Mouse (Mus musculus) intestine, embryonic 16.5 days (tissue): ENCODE data around the gene Pianp. TPM values are rescaled to one million over a fixed set of nuclear protein-coding genes. Genes with fewer than 3 reads are reported as not detected.

Experiments
- ATAC-seq: fragments of 200-750 bp; cut with Nextera tagmentation; 2 replicates; pipeline ENCODE4 v1.8.0; 2017; ENCODE audit warnings: moderate TSS enrichment, moderate library complexity
- H3K27ac ChIP-seq: fragments of 300-500 bp; sonication (generic); 2 replicates; pipeline ENCODE4 v1.5.1; 2014; ENCODE audit warnings: mild to moderate bottlenecking, low read length
- H3K27me3 ChIP-seq: fragments of 300-500 bp; sonication (generic); replicated peaks from 2 replicates; pipeline ENCODE4 v1.6.1; 2014; ENCODE audit warnings: low read length, control low read depth, mixed read lengths; ENCODE audit not compliant: control insufficient read depth, insufficient read depth
- H3K36me3 ChIP-seq: fragments of 300-500 bp; sonication (generic); 2 replicates; pipeline ENCODE4 v1.6.1; 2014; ENCODE audit warnings: low read length, control low read depth; ENCODE audit not compliant: control insufficient read depth, insufficient read depth
- H3K4me1 ChIP-seq: fragments of 300-500 bp; sonication (generic); 2 replicates; pipeline ENCODE4 v1.6.1; 2014; ENCODE audit warnings: low read length, control low read depth, mixed read lengths; ENCODE audit not compliant: control insufficient read depth, insufficient read depth
- H3K4me2 ChIP-seq: fragments of 300-500 bp; sonication (generic); 2 replicates; pipeline ENCODE4 v1.6.1; 2014; ENCODE audit warnings: low read depth, low read length, control low read depth
- H3K4me3 ChIP-seq: fragments of 300-500 bp; sonication (generic); 2 replicates; pipeline ENCODE4 v1.5.1; 2014; ENCODE audit warnings: mild to moderate bottlenecking, low read length
- H3K9ac ChIP-seq: fragments of 300-500 bp; sonication (generic); 2 replicates; pipeline ENCODE4 v1.6.1; 2014; ENCODE audit warnings: low read depth, low read length
- H3K9me3 ChIP-seq: fragments of 300-500 bp; sonication (generic); 2 replicates; pipeline ENCODE4 v1.6.1; 2016; ENCODE audit warnings: low read length, control low read depth; ENCODE audit not compliant: control insufficient read depth
- WGBS: fragments of 180-500 bp; shearing (Covaris S2); extraction: QIAGEN DNeasy Blood & Tissue Kit; methylation state at CpG from one replicate; pipeline ENCODE4 v1.1.7; 2014; 5-methylcytosine and 5-hydroxymethylcytosine counted together
- polyA plus RNA-seq: library from polyadenylated mRNA; unstranded; fragments of >200 nt; fragmentation: Nextera tagmentation; extraction: Ambion mirVana; gene quantifications from 2 replicates; pipeline ENCODE4 v1.2.1, GENCODE M21; 2015

Gene Pianp
- polyA plus RNA-seq, 1 experiment from 2014 or later: 1.9 TPM

GRCm38 (mm10) chr6:125051237-125051636 is 54.7 kb downstream of the Pianp start:
- no peaks in the 10 kb centered on the region for H3K9me3 ChIP-seq
- no peak overlapping the region for H3K4me2 ChIP-seq
- no peak for ATAC-seq
- peaks cover 11% of the 10 kb centered on the region; the same call in 1 of the 2 replicates for H3K36me3 ChIP-seq
- no peaks in the 10 kb centered on the region for H3K27me3 ChIP-seq
- WGBS: 72% methylated on average over 5 of the region's 5 CpGs
- no peaks in the 10 kb centered on the region for H3K4me1 ChIP-seq
- no peak overlapping the region for H3K9ac ChIP-seq
- no peak overlapping the region for H3K4me3 ChIP-seq
- H3K27ac ChIP-seq: no peak overlapping the region

Other genes with a start within 250 kb of the Pianp start
- gene Gm45234, start 240.7 kb upstream of the Pianp start, polyA plus RNA-seq: not detected in 2 replicates
- 8.3 and 8.8 TPM in 2 replicates for gene Atn1, start 240.2 kb upstream of the Pianp start, polyA plus RNA-seq
- 7.1 and 7.9 TPM in 2 replicates for gene Eno2, start 227.0 kb upstream of the Pianp start, polyA plus RNA-seq
- 0.18 and 0.26 TPM in 2 replicates for gene Lrrc23, start 217.0 kb upstream of the Pianp start, polyA plus RNA-seq
- 25.7 and 31.7 TPM in 2 replicates for gene Spsb2, start 188.0 kb upstream of the Pianp start, polyA plus RNA-seq
- gene Tpi1, start 182.4 kb upstream of the Pianp start, polyA plus RNA-seq: 1,250 and 1,271 TPM in 2 replicates
- gene Usp5, start 167.2 kb upstream of the Pianp start, polyA plus RNA-seq: 106 and 117 TPM in 2 replicates
- 153 and 183 TPM in 2 replicates for gene Cdca3, start 167.1 kb upstream of the Pianp start, polyA plus RNA-seq
- 0.70 and 1.7 TPM in 2 replicates for gene Gnb3, start 156.4 kb upstream of the Pianp start, polyA plus RNA-seq
- gene P3h3, start 138.9 kb upstream of the Pianp start, polyA plus RNA-seq: 5.6 and 7.2 TPM in 2 replicates
- gene Gpr162, start 132.7 kb upstream of the Pianp start, polyA plus RNA-seq: 0.75 and 0.77 TPM in 2 replicates
- 0.44 and 0.70 TPM in 2 replicates for gene Cd4, start 108.5 kb upstream of the Pianp start, polyA plus RNA-seq
- gene Lag3, start 85.0 kb upstream of the Pianp start, polyA plus RNA-seq: 1.9 TPM in 2 replicates
- gene Ptms, start 76.6 kb upstream of the Pianp start, polyA plus RNA-seq: 87.8 and 173 TPM in 2 replicates
- 296 and 299 TPM in 2 replicates for gene Mlf2, start 65.3 kb upstream of the Pianp start, polyA plus RNA-seq
- 170 and 176 TPM in 2 replicates for gene Cops7a, start 31.2 kb upstream of the Pianp start, polyA plus RNA-seq
- gene Zfp384, start 12.5 kb downstream of the Pianp start, polyA plus RNA-seq: 8.9 and 10.3 TPM in 2 replicates
- 96.0 and 105 TPM in 2 replicates for gene Ing4, start 43.1 kb downstream of the Pianp start, polyA plus RNA-seq
- 9.8 and 10.6 TPM in 2 replicates for gene Acrbp, start 53.0 kb downstream of the Pianp start, polyA plus RNA-seq
- gene Lpar5, start 71.2 kb downstream of the Pianp start, polyA plus RNA-seq: 9.4 and 9.7 TPM in 2 replicates
- 41.3 and 44.8 TPM in 2 replicates for gene Chd4, start 99.3 kb downstream of the Pianp start, polyA plus RNA-seq
- 59.5 and 66.8 TPM in 2 replicates for gene Nop2, start 135.2 kb downstream of the Pianp start, polyA plus RNA-seq
- gene Iffo1, start 148.5 kb downstream of the Pianp start, polyA plus RNA-seq: 4.5 and 5.3 TPM in 2 replicates
- 2,256 and 2,328 TPM in 2 replicates for gene Gapdh, start 169.8 kb downstream of the Pianp start, polyA plus RNA-seq
- 67.8 and 78.0 TPM in 2 replicates for gene Ncapd2, start 195.0 kb downstream of the Pianp start, polyA plus RNA-seq
- gene Mrpl51, start 195.1 kb downstream of the Pianp start, polyA plus RNA-seq: 267 and 284 TPM in 2 replicates
- gene Vamp1, start 218.9 kb downstream of the Pianp start, polyA plus RNA-seq: 5.0 and 5.9 TPM in 2 replicates
- gene Tapbpl, start 235.2 kb downstream of the Pianp start, polyA plus RNA-seq: 13.3 and 14.4 TPM in 2 replicates
- gene Cd27, start 240.3 kb downstream of the Pianp start, polyA plus RNA-seq: 2.0 and 2.3 TPM in 2 replicates